Mouse (Mus musculus): ENCODE measurements around the gene Jade2. TPM values are rescaled to one million over a fixed set of nuclear protein-coding genes. Genes with fewer than 3 reads are reported as not detected.

Gene Jade2
- polyA plus RNA-seq, 1 experiment, result 45.1 TPM

DNA sequence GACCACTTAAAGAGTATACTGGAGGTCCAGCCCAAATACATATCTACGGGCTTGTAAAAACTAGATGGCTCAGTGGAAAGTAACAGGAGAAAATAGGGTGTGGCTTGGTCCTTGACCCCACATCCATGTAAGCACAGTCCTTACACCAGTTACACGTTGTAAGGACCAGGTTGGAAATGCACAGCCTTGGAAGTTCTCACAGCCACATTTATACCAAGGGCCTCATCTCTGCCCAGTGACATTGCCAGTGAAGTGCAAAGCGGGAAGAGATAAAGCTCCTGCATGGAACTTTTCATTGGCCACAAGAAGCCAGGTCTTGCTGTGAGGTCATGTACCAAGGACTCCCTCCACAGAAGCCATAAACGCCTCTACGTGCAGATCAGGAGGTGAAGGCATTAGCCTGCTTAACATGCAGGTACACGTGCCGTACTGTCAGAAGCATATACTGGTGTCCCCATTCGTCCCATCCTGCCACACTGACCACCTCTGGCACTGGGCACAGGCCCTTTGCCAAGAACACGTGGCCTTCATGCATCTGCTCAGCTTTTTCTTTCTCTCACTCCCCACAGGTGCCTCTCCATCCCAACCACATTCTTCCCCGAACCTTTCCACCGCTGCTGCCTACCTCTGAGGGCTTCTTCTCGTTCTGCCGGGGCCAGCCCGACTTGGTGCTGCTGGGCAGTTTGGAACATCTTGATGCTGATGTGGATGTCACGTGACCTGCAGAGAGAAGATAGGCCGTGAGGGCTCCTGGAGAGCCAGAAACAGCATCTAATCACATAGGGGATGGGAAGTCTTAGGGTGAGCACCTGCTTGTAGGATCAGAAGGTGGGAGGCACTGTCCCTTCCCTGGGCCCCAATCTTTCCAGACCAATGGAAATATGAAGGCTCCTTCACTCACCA is 11.2 kb downstream of the Jade2 start:
- H3K4me1 ChIP-seq (replicated peaks; ENCODE audit: control insufficient read depth, insufficient read depth, low read length), result peaks cover 5% of the 10 kb centered on the region; the same call in 1 of the 2 replicates
- 96% methylated on average over 16 of the region's 16 CpGs for WGBS

DNA sequence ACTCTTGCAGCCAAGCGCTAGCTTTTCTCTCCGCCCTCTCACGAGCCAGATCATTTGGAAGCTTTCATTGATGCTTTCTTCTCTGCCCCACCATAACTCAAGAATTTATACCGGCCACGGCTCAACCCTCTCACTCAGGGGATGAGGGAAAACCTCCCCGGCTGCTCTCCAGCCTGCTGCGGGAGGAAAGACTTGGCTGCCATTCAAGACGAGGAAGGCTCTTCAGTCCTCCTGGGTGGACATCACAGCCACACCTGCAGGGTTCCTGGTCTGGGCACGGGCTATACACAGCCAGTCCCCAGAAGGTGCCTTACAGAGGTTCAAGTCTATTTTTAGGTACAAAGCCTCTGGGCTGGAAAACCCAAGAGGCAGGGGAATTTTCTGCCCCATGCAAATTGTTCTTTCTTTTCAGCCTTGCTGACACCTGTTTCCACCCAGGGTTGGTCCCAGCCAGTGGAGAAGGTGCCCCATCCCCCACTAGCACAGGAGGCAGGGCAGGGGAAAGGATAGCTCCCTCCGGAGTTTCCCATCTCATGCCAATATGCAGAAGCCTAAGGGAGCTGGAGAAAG is 12.8 kb downstream of the Jade2 start:
- WGBS, result 91% methylated on average over 10 of the region's 10 CpGs

More for the DNA sequence above, 11.2 kb downstream of the Jade2 start:
- no peak for DNase-seq
- TF ChIP-seq POLR2A (IDR thresholded peaks at IDR 0.05; ENCODE audit: control insufficient read depth, extremely low read depth, insufficient read depth, low read length, poor library complexity) (no peak), CTCF (IDR thresholded peaks at IDR 0.05; ENCODE audit: borderline replicate concordance, control insufficient read depth, extremely low read depth, insufficient read depth, low read length, poor library complexity) (no peak)
- Histone ChIP-seq H3K4me3 (ENCODE audit: control insufficient read depth, insufficient read depth, low read length) (no peak overlapping the region), H3K27ac (ENCODE audit: control insufficient read depth, insufficient read depth, low read length) (no peak overlapping the region), H3K36me3 (ENCODE audit: control insufficient read depth, insufficient read depth, low read length) (peaks cover 67% of the 10 kb centered on the region), H3K27me3 (ENCODE audit: control insufficient read depth, insufficient read depth, low read length) (no peaks in the 10 kb centered on the region)

DNA sequence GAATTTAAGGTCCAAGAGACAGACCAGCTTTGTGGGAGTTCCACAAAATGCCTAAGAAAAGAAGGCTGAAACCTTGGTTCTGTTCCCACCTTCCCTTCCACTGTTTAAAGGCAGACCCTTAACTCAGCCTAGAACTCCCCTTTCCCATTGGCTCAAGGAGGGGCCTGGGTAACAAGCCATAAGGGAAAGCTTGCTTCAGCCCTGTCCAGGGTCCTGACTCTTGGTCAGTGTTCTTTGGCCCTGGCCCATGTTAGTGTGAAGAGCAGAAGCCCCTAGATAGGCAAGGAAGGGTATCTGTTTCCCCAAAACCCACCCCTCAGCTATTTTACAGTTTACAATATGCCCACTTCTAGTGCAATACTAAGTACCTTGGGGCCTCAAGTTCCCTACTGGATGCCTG is 13.6 kb downstream of the Jade2 start:
- H3K4me3 ChIP-seq (ENCODE audit: control insufficient read depth, insufficient read depth, low read length), result no peak overlapping the region
- DNase-seq, result no peak
- H3K4me1 ChIP-seq (replicated peaks; ENCODE audit: control insufficient read depth, insufficient read depth, low read length), result peaks cover 4% of the 10 kb centered on the region; the same call in 1 of the 2 replicates
- no peak overlapping the region for H3K27ac ChIP-seq (ENCODE audit: control insufficient read depth, insufficient read depth, low read length)
- no peak for TF ChIP-seq CTCF (IDR thresholded peaks at IDR 0.05; ENCODE audit: borderline replicate concordance, control insufficient read depth, extremely low read depth, insufficient read depth, low read length, poor library complexity)
- TF ChIP-seq POLR2A (IDR thresholded peaks at IDR 0.05; ENCODE audit: control insufficient read depth, extremely low read depth, insufficient read depth, low read length, poor library complexity), result no peak
- peaks cover 88% of the 10 kb centered on the region for H3K36me3 ChIP-seq (ENCODE audit: control insufficient read depth, insufficient read depth, low read length)
- no peaks in the 10 kb centered on the region for H3K27me3 ChIP-seq (ENCODE audit: control insufficient read depth, insufficient read depth, low read length)

More for the DNA sequence above, 12.8 kb downstream of the Jade2 start:
- Histone ChIP-seq H3K4me3 (ENCODE audit: control insufficient read depth, insufficient read depth, low read length) (no peak overlapping the region), H3K27me3 (ENCODE audit: control insufficient read depth, insufficient read depth, low read length) (no peaks in the 10 kb centered on the region), H3K4me1 (replicated peaks; ENCODE audit: control insufficient read depth, insufficient read depth, low read length) (peaks cover 4% of the 10 kb centered on the region; the same call in 1 of the 2 replicates), H3K27ac (ENCODE audit: control insufficient read depth, insufficient read depth, low read length) (no peak overlapping the region), H3K36me3 (ENCODE audit: control insufficient read depth, insufficient read depth, low read length) (peaks cover 81% of the 10 kb centered on the region)
- DNase-seq, result no peak
- TF ChIP-seq POLR2A (IDR thresholded peaks at IDR 0.05; ENCODE audit: control insufficient read depth, extremely low read depth, insufficient read depth, low read length, poor library complexity), result no peak
- no peak for TF ChIP-seq CTCF (IDR thresholded peaks at IDR 0.05; ENCODE audit: borderline replicate concordance, control insufficient read depth, extremely low read depth, insufficient read depth, low read length, poor library complexity)

DNA sequence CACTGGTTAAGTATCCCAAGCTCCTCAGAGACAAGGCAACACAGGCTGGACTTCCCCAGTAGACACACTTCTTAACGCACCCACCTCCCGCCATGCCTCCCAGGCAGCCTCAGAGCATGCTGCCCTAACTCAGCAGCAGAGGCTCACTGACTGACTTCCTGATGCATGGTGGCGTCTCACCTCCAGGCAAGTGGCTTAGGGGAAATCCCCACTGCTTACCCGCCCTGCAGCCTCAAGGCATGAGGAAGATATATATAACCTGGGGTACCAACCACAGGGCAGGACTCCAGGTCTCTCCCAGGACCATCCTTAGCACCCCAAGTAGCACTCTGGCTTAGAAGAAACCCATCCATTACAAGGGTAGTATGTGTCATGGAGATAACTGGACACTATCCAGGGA is 14.3 kb downstream of the Jade2 start:
- H3K36me3 ChIP-seq (ENCODE audit: control insufficient read depth, insufficient read depth, low read length), result peaks cover 90% of the 10 kb centered on the region
- no peaks in the 10 kb centered on the region for H3K27me3 ChIP-seq (ENCODE audit: control insufficient read depth, insufficient read depth, low read length)
- 77% methylated on average over 4 of the region's 4 CpGs for WGBS
- H3K4me3 ChIP-seq (ENCODE audit: control insufficient read depth, insufficient read depth, low read length), result no peak overlapping the region
- TF ChIP-seq CTCF (IDR thresholded peaks at IDR 0.05; ENCODE audit: borderline replicate concordance, control insufficient read depth, extremely low read depth, insufficient read depth, low read length, poor library complexity) (no peak), POLR2A (IDR thresholded peaks at IDR 0.05; ENCODE audit: control insufficient read depth, extremely low read depth, insufficient read depth, low read length, poor library complexity) (no peak)
- no peak overlapping the region for H3K27ac ChIP-seq (ENCODE audit: control insufficient read depth, insufficient read depth, low read length)
- H3K4me1 ChIP-seq (replicated peaks; ENCODE audit: control insufficient read depth, insufficient read depth, low read length), result peaks cover 4% of the 10 kb centered on the region; the same call in 1 of the 2 replicates
- DNase-seq, result peak; percentile 23

DNA sequence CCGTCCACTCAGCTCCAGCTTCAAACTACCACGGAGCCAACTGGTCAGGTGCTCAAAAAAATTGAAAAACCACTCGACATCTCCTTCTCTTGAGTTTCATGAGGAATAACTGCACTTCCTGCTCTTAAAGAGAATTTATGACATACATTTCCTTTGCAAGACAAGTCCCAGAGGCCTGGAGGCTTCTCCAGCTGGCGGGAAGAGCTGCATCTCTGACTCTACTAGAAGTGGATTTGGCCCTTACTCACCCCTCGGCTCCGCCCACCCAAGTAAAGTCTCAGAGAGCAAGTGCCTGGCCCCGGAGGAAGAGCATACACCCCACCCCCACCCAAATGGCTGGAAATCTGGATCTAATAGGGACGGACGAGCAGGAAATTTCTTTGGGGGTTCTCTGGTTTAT is 16.3 kb downstream of the Jade2 start:
- no peak overlapping the region for H3K4me3 ChIP-seq (ENCODE audit: control insufficient read depth, insufficient read depth, low read length)
- peaks cover 75% of the 10 kb centered on the region for H3K36me3 ChIP-seq (ENCODE audit: control insufficient read depth, insufficient read depth, low read length)
- no peak for TF ChIP-seq CTCF (IDR thresholded peaks at IDR 0.05; ENCODE audit: borderline replicate concordance, control insufficient read depth, extremely low read depth, insufficient read depth, low read length, poor library complexity)
- TF ChIP-seq POLR2A (IDR thresholded peaks at IDR 0.05; ENCODE audit: control insufficient read depth, extremely low read depth, insufficient read depth, low read length, poor library complexity), result no peak
- H3K27me3 ChIP-seq (ENCODE audit: control insufficient read depth, insufficient read depth, low read length), result no peaks in the 10 kb centered on the region
- H3K27ac ChIP-seq (ENCODE audit: control insufficient read depth, insufficient read depth, low read length), result no peak overlapping the region
- H3K4me1 ChIP-seq (replicated peaks; ENCODE audit: control insufficient read depth, insufficient read depth, low read length), result peaks cover 4% of the 10 kb centered on the region; the same call in 1 of the 2 replicates
- DNase-seq, result no peak
- WGBS, result 86% methylated on average over 9 of the region's 9 CpGs

DNA sequence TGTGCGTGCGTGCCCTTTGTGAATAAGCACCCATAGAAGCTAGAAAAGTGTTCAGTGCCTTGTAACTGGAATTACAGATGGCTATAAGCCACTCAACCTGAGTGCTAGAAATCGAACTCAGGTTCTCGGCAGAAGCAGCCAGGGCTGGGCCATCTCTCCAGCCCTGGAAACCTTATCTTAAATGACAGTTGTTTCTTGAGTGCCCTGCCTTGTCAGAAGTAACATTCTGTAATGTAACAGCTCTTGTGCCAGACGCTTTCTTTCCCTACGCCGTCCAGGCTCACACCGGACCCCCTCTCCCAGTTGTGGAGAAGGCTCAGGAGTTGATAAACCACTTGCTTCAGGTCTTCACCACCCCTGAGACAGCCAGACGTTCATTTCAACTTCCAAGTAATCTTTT is 16.8 kb downstream of the Jade2 start:
- Histone ChIP-seq H3K4me3 (ENCODE audit: control insufficient read depth, insufficient read depth, low read length) (no peak overlapping the region), H3K27me3 (ENCODE audit: control insufficient read depth, insufficient read depth, low read length) (no peaks in the 10 kb centered on the region), H3K36me3 (ENCODE audit: control insufficient read depth, insufficient read depth, low read length) (peaks cover 75% of the 10 kb centered on the region), H3K4me1 (replicated peaks; ENCODE audit: control insufficient read depth, insufficient read depth, low read length) (peaks cover 4% of the 10 kb centered on the region; the same call in 1 of the 2 replicates), H3K27ac (ENCODE audit: control insufficient read depth, insufficient read depth, low read length) (no peak overlapping the region)
- DNase-seq, result no peak
- WGBS, result 94% methylated on average over 9 of the region's 9 CpGs
- TF ChIP-seq POLR2A (IDR thresholded peaks at IDR 0.05; ENCODE audit: control insufficient read depth, extremely low read depth, insufficient read depth, low read length, poor library complexity) (no peak), CTCF (IDR thresholded peaks at IDR 0.05; ENCODE audit: borderline replicate concordance, control insufficient read depth, extremely low read depth, insufficient read depth, low read length, poor library complexity) (no peak)

Measured in thymus, adult 2 months (tissue).